Mouse (Mus musculus): ENCODE measurements around the gene Dgkg.

GRCm38 (mm10) chr16:22633063-22633462 lies 24.0 kb downstream of the Dgkg start:
- TF ChIP-seq GATA1 (IDR thresholded peaks at IDR 0.05; ENCODE audit: borderline replicate concordance, low read length): no peak
- no peak for TF ChIP-seq TAL1 (conservative IDR thresholded peaks at IDR 0.05; ENCODE audit: low read depth, low read length)
- no peak for TF ChIP-seq CTCF (IDR thresholded peaks at IDR 0.05; ENCODE audit: low read depth, low read length)

Data from G1E (cell line).